Mouse (Mus musculus): ENCODE measurements around the gene Dennd1a.

Gene Dennd1a

GRCm38 (mm10) chr2:38102674-38103073 lies 184.5 kb downstream of the Dennd1a start:
- DNase-seq: no peak

DNA sequence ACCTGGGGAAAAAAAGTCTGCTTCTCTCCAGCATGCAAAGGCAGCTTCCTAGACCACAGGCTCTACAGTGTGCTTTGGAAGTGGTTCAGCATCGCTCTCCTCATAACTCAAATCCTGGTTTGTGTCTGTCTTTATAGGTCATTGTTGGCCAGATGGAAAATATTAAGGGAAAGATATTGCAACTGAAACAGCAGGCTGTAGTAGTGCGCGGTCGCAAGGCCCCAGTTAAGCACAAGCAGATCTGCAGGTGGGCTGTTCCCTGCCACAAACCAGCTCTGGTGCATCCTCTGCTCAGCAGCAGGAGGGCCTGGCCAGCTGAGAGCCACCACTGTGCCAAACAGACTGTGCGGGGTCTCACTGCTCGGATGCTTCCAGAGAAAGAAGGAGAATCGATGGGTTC lies 186.9 kb downstream of the Dennd1a start:
- peak; percentile 38 for DNase-seq

- peak; percentile 20 for DNase-seq
Measured at GRCm38 (mm10) chr2:38099120-38099773, 187.9 kb downstream of the Dennd1a start.

DNA sequence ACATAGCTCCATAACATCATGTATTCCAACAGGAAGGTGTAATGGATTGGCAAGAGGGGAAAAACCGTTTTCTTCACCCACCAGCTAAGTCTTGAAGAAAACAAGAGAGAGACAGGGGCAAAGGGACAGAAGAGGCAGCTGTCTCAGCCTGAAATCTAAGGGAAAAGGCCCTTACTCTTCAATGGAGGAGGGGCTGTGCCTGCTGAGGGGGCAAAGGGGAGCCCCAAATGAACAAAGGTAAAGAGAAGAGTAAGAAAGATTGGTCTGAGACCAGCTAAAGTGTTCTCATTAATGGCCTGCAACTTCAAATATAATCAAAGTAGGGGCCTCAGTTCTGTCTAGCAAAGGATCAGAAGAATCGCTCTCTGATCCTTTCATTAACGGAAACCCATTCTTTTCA lies 189.7 kb downstream of the Dennd1a start:
- DNase-seq: no peak

DNA sequence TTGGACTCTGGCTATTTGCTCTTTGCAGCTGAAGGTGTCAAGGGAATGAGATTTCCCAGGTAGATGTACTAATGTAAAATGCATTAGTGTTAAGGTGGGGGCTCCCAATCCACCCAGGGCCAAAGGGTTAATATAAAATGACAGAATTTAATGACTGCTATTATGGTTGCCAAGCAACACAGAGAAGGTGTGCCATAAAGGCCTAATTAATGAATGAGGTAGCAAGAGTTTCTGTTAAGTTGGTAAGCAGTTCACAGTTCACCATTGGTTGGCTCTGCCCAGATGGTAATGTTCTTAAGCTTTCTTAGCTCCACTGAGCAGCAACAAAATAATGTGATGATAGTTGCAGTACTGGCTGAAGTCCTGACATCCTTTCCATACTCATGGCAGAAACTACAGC lies 190.9 kb downstream of the Dennd1a start:
- no peak for DNase-seq

GRCm38 (mm10) chr2:38094380-38095163 lies 192.6 kb downstream of the Dennd1a start:
- no peak for DNase-seq

DNA sequence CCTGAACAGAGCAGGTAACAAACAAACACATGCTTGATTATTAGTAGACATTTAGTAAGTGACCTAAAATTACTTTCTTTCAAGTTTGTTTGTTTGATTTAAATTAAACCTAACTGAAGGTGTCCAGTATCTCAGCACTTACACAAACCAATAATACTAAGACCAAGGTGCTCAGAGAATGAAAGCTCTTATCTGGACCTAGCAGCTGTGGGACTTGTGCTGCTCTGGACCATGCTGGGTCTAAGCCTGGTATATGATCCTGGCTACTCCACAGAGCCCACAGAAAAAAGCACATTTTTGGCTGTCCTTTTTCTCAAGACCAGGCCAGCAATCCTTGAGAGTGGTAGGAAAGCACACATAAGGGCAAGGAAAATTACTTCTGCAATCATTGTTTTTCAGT lies 193.2 kb downstream of the Dennd1a start:
- no peak for DNase-seq

DNA sequence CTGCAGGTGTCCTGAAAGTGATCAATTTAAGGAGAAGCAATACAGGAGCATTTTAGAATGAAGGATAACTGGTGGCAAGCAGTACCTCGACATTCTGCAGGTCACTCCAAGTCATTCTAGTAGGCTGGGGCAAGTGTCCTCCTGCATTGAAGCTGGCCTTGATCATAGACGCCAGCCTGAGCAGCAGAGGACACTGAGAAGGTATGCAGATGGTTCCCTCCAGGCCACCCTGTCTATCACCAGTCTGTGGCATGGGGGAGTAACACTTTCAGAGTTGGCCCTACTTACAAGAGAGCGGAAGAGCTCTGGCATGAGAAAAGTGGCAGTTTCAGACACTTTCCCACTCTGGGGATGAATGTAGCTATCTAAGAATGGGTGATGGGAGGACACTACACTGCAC lies 193.9 kb downstream of the Dennd1a start:
- DNase-seq: no peak

DNA sequence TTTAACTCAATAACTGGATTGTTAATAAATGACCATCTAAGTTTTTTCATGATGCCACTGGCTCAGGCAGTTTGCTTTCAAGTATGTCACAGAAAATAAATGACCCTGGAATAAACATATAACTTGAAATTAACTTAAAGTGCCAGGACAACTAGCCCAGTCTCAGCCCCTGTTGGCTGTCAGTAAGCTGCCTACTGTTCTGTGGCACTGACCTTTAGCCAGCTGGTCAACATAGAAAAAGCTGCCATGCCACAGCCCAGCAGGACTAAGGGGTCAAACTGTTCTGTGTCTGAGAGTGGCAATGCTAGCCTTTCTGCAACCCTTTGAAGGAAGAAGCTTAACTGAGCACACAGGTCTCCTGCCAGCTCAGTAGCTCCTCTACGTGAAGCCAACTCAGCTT lies 198.8 kb downstream of the Dennd1a start:
- no peak for DNase-seq

DNA sequence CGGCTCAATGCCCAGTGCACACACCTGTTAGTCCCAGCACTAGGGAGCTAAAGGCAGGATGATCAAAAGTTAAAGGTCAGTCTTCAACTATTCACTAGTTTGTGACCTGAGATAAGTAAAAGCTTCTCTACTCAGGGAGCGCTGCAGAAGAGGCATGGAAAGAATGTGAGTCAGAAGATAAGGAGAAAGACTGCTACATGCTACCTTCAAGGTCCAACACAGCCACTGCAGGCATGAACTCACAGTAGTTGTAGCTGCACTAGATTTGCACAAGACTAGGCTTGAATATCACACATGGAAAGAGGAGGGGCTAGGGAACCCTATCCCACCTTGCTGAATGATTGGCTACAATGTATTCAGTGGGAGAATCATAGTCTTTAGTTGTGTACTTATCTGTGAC lies 202.1 kb downstream of the Dennd1a start:
- no peak for DNase-seq

GRCm38 (mm10) chr2:38083251-38083650 lies 203.9 kb downstream of the Dennd1a start:
- DNase-seq: no peak

DNA sequence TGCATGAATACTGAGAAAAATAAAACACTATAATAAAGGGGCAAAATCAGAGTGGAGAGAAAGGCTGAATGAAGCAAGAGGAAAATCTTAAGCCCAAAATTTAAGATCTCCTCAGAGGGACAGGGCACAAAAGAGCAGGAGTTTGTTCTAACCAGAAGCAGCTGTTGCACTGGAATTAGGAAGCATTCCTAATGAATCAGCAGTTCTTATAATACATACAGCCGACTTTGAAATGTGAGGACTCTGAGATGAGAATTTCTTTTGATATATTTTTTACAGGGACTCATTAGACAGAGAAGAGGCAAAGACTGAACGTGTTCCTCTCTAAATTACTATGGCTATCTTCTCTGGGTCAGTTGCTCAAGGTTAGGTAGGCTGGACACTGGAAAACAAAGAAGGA lies 212.7 kb downstream of the Dennd1a start:
- no peak for DNase-seq

DNA sequence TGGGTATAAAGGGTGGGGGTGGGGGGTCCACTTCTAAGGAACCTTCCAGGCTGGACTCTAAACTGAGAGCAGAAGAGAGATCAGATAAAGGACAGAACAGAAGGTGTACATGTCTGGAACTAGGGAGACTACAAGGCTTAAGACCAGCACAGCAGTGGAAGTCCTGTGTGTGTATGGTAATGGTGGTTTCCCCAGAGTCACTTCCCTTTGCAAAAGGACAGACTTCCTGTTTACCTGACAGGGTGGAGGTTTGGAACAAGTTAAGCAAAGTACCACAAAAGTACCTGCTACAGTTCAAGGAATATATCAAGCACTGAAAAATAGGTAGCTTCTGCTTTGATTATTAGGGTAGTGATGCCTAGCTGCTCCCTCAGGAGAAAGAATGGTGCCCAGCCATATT lies 215.1 kb downstream of the Dennd1a start:
- DNase-seq: no peak

GRCm38 (mm10) chr2:38068171-38068572 lies 219.0 kb downstream of the Dennd1a start:
- DNase-seq: no peak

DNA sequence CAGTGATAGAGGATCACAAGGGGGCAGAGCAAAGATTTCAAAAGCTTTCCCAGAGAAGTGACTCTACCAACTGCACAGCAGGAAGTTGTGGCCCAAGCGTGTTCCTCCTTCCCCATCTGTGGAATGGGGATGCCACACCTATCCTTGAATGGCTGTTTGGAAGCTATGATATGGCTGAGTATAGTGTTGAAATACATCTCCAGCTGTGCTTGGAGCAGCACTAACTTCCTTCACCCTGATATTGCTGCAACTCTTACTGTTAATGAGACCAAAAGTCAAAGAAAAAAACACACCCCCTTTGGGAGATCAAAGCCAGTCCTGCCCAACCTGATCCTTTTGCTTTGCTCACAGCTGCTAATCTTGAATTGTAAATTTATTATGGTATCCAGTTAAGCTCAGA lies 221.3 kb downstream of the Dennd1a start:
- no peak for DNase-seq

GRCm38 (mm10) chr2:38064266-38064665 lies 222.9 kb downstream of the Dennd1a start:
- DNase-seq: no peak

DNA sequence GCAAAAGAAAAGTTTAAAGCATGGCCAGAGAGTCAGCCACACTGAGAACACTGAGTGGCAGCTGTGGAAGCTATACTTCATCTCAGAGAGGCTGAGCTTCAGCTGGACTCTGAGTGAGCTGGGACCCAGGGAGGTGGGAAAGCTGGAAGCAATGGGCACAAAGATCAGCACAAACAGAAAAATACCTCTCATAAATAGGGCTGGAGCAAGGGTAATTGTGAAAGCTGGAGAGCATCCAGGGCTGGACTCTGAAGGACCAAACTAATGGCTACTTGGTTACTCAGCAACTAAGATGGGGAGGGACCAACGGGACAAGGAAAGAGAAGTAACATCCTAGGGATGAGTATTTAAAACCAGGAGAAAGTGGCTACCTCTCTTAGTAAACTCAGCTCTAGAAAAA lies 225.0 kb downstream of the Dennd1a start:
- DNase-seq: no peak

DNA sequence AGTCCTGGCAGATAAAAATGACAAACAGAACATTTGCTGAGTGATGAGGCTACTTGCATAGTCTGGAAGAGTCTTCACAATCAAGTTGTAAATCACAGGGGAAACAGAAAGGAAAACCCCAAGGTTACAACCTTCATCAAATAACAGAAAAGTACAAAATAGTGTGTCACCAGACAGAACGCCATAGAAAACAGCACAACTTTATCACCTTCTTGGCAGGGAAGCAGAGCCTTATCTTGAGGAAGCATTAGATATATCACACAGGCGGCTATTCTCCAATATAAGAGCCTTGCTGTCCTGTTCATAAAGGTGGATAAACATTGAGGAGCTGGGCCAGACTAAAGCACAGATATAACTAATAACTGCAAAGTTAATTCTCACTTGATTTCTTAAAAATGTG lies 225.7 kb downstream of the Dennd1a start:
- no peak for DNase-seq

DNA sequence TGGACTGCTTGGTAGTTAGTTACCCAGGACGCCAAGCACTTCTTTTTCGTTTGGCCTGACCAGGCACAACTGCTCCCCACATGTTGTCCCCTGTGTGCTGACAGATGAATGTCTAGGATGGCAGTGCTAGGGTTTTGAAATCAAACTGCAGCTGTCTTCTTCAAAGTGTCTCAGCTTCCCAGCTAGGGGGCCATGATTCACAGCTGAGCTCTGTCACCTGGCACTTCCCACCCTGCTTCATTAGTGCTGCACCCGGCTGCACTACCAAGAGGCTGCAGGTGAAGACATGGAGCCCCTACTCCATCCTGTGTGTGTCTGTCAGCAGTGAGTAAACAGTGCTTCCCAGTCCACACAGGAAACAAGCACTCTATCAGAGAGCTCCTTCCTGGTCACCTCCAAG lies 234.8 kb downstream of the Dennd1a start:
- no peak for DNase-seq

- no peak for DNase-seq
Measured at GRCm38 (mm10) chr2:38051485-38052085, 235.6 kb downstream of the Dennd1a start.

GRCm38 (mm10) chr2:38048996-38049395 lies 238.2 kb downstream of the Dennd1a start:
- DNase-seq: no peak

DNA sequence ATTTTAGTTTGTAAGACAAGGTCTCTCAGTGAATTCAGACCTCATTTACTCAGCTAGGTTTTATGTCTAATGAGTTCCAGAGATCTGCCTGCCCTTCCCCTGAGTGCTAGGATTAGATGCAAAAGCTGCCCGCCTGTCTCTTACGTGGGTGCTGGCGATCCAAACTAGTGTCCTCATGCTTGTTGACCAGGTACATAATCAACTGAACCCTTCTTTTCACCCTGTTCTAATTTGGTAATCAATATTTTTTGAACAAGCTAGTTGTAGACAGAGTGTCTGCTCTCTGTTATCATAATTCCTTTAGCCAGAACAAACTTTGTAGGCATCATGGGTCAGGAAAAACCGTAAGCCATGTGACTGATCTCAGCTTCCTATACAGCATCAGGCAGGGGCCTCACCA lies 241.9 kb downstream of the Dennd1a start:
- DNase-seq: no peak

GRCm38 (mm10) chr2:38040845-38041244 lies 246.3 kb downstream of the Dennd1a start:
- no peak for DNase-seq

- DNase-seq: no peak
Measured at GRCm38 (mm10) chr2:38039621-38040020, 247.6 kb downstream of the Dennd1a start.
